Comparison of ENCODE assay signal across 13 mouse cellular contexts in the genomic region with DNA sequence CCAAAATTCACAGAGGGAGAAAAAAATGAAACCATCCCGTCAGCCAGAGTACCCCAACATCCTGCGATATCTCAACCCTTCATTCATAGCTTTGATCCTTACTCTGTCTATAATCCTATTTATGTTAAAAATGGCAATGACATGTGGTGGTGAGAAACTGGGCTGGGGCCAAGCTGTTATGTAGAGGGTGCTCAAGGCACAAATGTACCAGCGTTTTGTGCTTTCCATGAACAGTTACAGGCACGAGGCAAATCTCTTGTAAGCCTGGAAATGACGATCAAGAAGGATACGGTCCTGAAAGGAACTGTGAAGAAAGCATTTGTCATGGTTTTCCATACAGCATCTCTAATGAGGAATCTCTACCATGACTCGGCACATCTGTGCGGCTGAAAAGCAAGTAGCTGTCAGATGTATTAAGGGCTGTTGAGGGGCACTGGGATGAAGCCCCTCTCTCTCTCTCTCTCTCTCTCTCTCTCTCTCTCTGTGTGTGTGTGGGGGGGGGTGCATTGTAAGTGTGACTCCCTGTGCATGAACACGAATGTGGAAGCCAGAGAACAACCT.
DNase-seq lines count a peak whose midpoint lies in the region; ATAC-seq and TF ChIP-seq lines count a peak whose summit lies in the region.
"Had no signal": no experiment of that assay in that cellular context is flagged by ENCODE, and none has a peak within 500 bp of the region (broad histone marks: within the 10 kb centered on the region; RNA-seq: fewer than 3 reads in every experiment).

No protein-coding gene starts in this region.

- no peaks in the 10 kb centered on the region for H3K9me3 ChIP-seq in embryonic facial prominence, embryonic 14.5 days (ENCODE audit: control insufficient read depth, low read length)
- H3K9me3 ChIP-seq in hindbrain, postnatal 0 days (ENCODE audit: low read length) = no peaks in the 10 kb centered on the region
- H3K9me3 ChIP-seq in midbrain, postnatal 0 days (ENCODE audit: low read length) = no peaks in the 10 kb centered on the region
- H3K9me3 ChIP-seq: limb, embryonic 13.5 days had no signal

- no peak overlapping the region for H3K9ac ChIP-seq in embryonic facial prominence, embryonic 14.5 days (ENCODE audit: low read depth, low read length)
- no peak overlapping the region for H3K9ac ChIP-seq in hindbrain, postnatal 0 days (replicated peaks; ENCODE audit: low read length)
- H3K9ac ChIP-seq in midbrain, postnatal 0 days (replicated peaks; ENCODE audit: low read length, poor library complexity, severe bottlenecking) = no peak overlapping the region
- H3K9ac ChIP-seq: limb, embryonic 13.5 days had no signal

- 0 out of 2 replicates have a peak, but pooled peaks have one; percentile 33 for ATAC-seq in frontal cortex, adult (ENCODE audit: low TSS enrichment)
- ATAC-seq in embryonic facial prominence, embryonic 14.5 days (ENCODE audit: low read depth) = no peak; the same call in 1 of the 2 replicates
- ATAC-seq in hindbrain, postnatal 0 days = peak; percentile 57
- 0 out of 2 replicates have a peak, but pooled peaks have one; percentile 47 for ATAC-seq in midbrain, postnatal 0 days (ENCODE audit: low FRiP score)
- ATAC-seq: intestine, embryonic 16.5 days had no signal

- no peak for TF ChIP-seq CTCF in hindbrain, postnatal 0 days (IDR thresholded peaks at IDR 0.05; ENCODE audit: low read depth)
- TF ChIP-seq CTCF in midbrain, postnatal 0 days (IDR thresholded peaks at IDR 0.05) = no peak

- no peak for DNase-seq in frontal cortex, adult 2 months (ENCODE audit: extremely low spot score in 1 of 2, low spot score in 1 of 2)
- DNase-seq in embryonic facial prominence, embryonic 14.5 days (ENCODE audit: low spot score) = peak; percentile 81
- DNase-seq in hindbrain, postnatal 0 days (ENCODE audit: low spot score) = peak; percentile 53
- peak; percentile 44 for DNase-seq in midbrain, postnatal 0 days (ENCODE audit: low spot score)
- no peak for DNase-seq in layer of hippocampus, adult 9-10 months (ENCODE audit: low spot score)
- DNase-seq in gastrocnemius, postnatal 36 days = no peak
- DNase-seq: cerebellum, adult 18-20 months; heart, postnatal 10 days; kidney, postnatal 10 days; right cerebral cortex, postnatal 14 days had no signal

- no peak overlapping the region for H3K4me3 ChIP-seq in embryonic facial prominence, embryonic 14.5 days (ENCODE audit: low read depth, low read length)
- H3K4me3 ChIP-seq in hindbrain, postnatal 0 days (ENCODE audit: low read length) = no peak overlapping the region
- H3K4me3 ChIP-seq in midbrain, postnatal 0 days (ENCODE audit: low read depth, low read length) = no peak overlapping the region
- H3K4me3 ChIP-seq: limb, embryonic 13.5 days had no signal

- no peak overlapping the region for H3K27ac ChIP-seq in embryonic facial prominence, embryonic 14.5 days (replicated peaks; ENCODE audit: low read depth, low read length)
- H3K27ac ChIP-seq in hindbrain, postnatal 0 days = no peak overlapping the region
- no peak overlapping the region for H3K27ac ChIP-seq in midbrain, postnatal 0 days (ENCODE audit: low read depth, low read length)
- H3K27ac ChIP-seq: limb, embryonic 13.5 days had no signal

- intact Hi-C loops in gastrocnemius, postnatal 36 days (cut with DNase I) = no loop called here

- H3K27me3 ChIP-seq in embryonic facial prominence, embryonic 14.5 days (replicated peaks; ENCODE audit: control insufficient read depth, insufficient read depth, low read length) = no peaks in the 10 kb centered on the region
- H3K27me3 ChIP-seq in hindbrain, postnatal 0 days (ENCODE audit: insufficient read depth, low read length) = no peaks in the 10 kb centered on the region
- H3K27me3 ChIP-seq in midbrain, postnatal 0 days (ENCODE audit: insufficient read depth, low read length) = no peaks in the 10 kb centered on the region
- H3K27me3 ChIP-seq: limb, embryonic 13.5 days had no signal

- H3K36me3 ChIP-seq in embryonic facial prominence, embryonic 14.5 days (ENCODE audit: control insufficient read depth, insufficient read depth, low read length) = no peaks in the 10 kb centered on the region
- H3K36me3 ChIP-seq in hindbrain, postnatal 0 days (ENCODE audit: insufficient read depth, low read length) = no peaks in the 10 kb centered on the region
- H3K36me3 ChIP-seq in midbrain, postnatal 0 days (ENCODE audit: insufficient read depth, low read length) = no peaks in the 10 kb centered on the region; the same call in 1 of the 2 replicates
- H3K36me3 ChIP-seq: limb, embryonic 13.5 days had no signal

- H3K4me2 ChIP-seq in embryonic facial prominence, embryonic 14.5 days (ENCODE audit: low read depth, low read length) = no peak overlapping the region
- no peak overlapping the region for H3K4me2 ChIP-seq in hindbrain, postnatal 0 days (ENCODE audit: low read depth, low read length)
- H3K4me2 ChIP-seq in midbrain, postnatal 0 days (ENCODE audit: low read depth, low read length, poor library complexity, severe bottlenecking) = no peak overlapping the region
- H3K4me2 ChIP-seq: limb, embryonic 13.5 days had no signal

- H3K4me1 ChIP-seq in embryonic facial prominence, embryonic 14.5 days (ENCODE audit: control insufficient read depth, insufficient read depth, low read length) = peaks cover 3% of the 10 kb centered on the region; the same call in 1 of the 2 replicates
- no peaks in the 10 kb centered on the region for H3K4me1 ChIP-seq in hindbrain, postnatal 0 days (ENCODE audit: insufficient read depth, low read length)
- no peaks in the 10 kb centered on the region for H3K4me1 ChIP-seq in midbrain, postnatal 0 days (ENCODE audit: insufficient read depth, low read length)
- H3K4me1 ChIP-seq: limb, embryonic 13.5 days had no signal

- 50% methylated on average over 9 of the region's 9 CpGs for WGBS in embryonic facial prominence, embryonic 14.5 days
- WGBS in hindbrain, postnatal 0 days = 22% methylated on average over 9 of the region's 9 CpGs
- 25% methylated on average over 9 of the region's 9 CpGs for WGBS in midbrain, postnatal 0 days

Comparison
In these comparisons a context has a peak if more than half of its experiments do, and no peak if none do; other contexts are left out.
1. DNase-seq: peak in embryonic facial prominence, embryonic 14.5 days (single experiment), hindbrain, postnatal 0 days (single experiment) and midbrain, postnatal 0 days (single experiment); none in frontal cortex, adult 2 months (0 of 2), layer of hippocampus, adult 9-10 months (single experiment) and gastrocnemius, postnatal 36 days (0 of 2).